Mouse (Mus musculus) testis, adult 2 months (tissue): Measurements from ENCODE around the gene Gm33543.

Experiments used
- CTCF ChIP-seq: fragments of 200-500 bp; IDR thresholded peaks from 2 replicates; pipeline ENCODE4 v1.5.1; 2012; ENCODE audit warnings: low read depth, mild to moderate bottlenecking, inconsistent platforms, low read length, moderate library complexity; ENCODE audit not compliant: control insufficient read depth, insufficient read depth, insufficient replicate concordance
- POLR2A ChIP-seq: fragments of 200-500 bp; IDR thresholded peaks from 2 replicates; pipeline ENCODE4 v1.6.1; 2012; ENCODE audit warnings: low read depth, mild to moderate bottlenecking, inconsistent platforms, low read length, moderate library complexity; ENCODE audit not compliant: control insufficient read depth

DNA sequence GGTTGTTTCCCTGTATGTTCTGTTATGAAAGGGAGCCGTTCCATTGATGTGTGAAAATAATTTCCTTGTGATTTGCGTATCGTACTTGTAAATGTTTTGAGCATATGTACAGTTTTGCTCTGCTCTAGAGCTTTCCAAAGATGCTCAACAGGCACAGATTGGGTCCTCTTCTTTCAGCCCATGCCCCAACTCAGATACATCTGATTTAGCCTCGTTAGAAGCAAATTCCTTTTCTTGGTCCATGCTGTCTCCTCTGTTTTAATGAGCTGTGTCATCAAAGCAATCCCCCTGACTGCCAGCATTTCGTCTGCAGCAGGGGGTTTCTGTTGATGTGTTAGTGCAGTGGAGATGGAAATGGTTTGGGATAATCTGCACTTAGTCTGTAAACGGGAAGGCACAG, 25.6 kb upstream of the Gm33543 start:
- no peak for TF ChIP-seq POLR2A
- no peak for TF ChIP-seq CTCF
